Mouse (Mus musculus): ENCODE measurements around the gene Bcar3. TPM values are rescaled to one million over a fixed set of nuclear protein-coding genes. Genes with fewer than 3 reads are reported as not detected.

Bcar3 gene
- polyA plus RNA-seq, 1 experiment from 2014 or later, result 9.1 TPM

- Histone ChIP-seq H3K9me3 (no peaks in the 10 kb centered on the region), H3K9ac (no peak overlapping the region)
- WGBS, result 70% methylated on average over 8 of the region's 8 CpGs
Measured at GRCm38 (mm10) chr3:122414868-122415267, 120.9 kb downstream of the Bcar3 start.

DNA sequence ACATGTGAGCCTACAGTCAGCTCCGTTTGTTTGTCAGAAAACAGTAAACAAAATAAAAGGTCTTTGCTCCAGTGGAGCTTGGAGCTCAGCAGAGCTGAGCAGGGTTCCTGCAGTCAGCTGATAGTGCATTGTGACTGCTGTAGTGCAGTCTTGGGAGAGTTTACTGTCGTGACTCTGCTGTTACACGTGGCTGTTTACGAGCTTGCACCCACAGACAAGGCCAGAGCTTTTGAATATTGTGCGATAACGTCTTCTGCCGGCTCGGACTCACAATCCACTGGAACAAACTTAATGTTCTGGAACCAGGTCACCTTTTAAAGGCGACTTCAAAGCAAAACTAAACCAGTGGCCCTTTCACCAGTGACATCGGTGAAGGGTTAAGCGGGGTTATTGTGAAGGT lies 123.5 kb downstream of the Bcar3 start:
- H3K27me3 ChIP-seq, result peaks cover 22% of the 10 kb centered on the region
- H3K4me3 ChIP-seq, result no peak overlapping the region
- H3K4me2 ChIP-seq, result no peak overlapping the region
- peaks cover 38% of the 10 kb centered on the region for H3K4me1 ChIP-seq (replicated peaks)
- H3K9me3 ChIP-seq, result no peaks in the 10 kb centered on the region
- WGBS, result 36% methylated on average over 11 of the region's 11 CpGs
- no peak overlapping the region for H3K27ac ChIP-seq (replicated peaks)
- H3K36me3 ChIP-seq, result no peaks in the 10 kb centered on the region
- H3K9ac ChIP-seq, result no peak overlapping the region
- ATAC-seq (ENCODE audit: low read depth), result no peak

More at GRCm38 (mm10) chr3:122414868-122415267, 120.9 kb downstream of the Bcar3 start:
- Histone ChIP-seq H3K4me1 (replicated peaks) (peaks cover 21% of the 10 kb centered on the region), H3K27me3 (peaks cover 23% of the 10 kb centered on the region), H3K4me2 (no peak overlapping the region), H3K4me3 (no peak overlapping the region), H3K36me3 (no peaks in the 10 kb centered on the region), H3K27ac (replicated peaks) (no peak overlapping the region)
- ATAC-seq (ENCODE audit: low read depth), result no peak

DNA sequence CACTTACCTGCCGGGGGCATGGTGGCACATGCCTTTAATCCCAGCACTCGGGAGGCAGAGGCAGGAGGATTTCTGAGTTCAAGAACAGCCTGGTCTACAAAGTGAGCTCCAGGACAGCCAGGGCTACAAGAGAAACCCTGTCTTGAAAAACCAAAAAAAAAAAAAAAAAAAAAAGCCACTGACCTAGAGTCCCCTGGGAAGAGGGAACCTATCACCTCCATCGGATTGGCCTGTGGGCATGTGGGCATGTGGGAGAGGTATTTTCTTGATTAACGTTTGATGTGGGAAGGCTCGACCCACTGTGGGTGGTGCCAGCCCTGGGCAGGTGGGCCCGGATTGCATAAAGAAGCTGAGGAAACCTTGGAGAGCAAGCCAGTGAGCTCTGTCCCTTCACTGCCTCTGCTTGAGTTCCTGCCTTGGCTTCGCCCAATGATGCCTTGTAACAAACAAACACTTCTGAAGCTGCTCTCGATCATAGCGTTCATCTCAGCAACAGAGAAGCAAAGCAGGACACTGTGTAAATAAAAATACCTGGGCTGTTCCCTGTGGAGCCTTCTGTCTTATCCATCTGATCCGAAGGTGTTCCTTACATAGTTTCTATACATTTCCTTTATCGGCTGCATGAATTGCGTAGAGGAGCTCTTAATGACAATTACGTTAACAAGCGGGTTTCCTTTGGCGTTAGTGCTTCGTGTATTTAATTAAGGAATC lies 124.8 kb downstream of the Bcar3 start:
- ATAC-seq (ENCODE audit: low read depth), result no peak
- Histone ChIP-seq H3K9ac (peak overlapping the region; percentile 76; the same call in 1 of the 2 replicates), H3K27me3 (peaks cover 19% of the 10 kb centered on the region), H3K27ac (replicated peaks) (no peak overlapping the region), H3K9me3 (no peaks in the 10 kb centered on the region), H3K4me3 (peak overlapping the region; percentile 64), H3K4me1 (replicated peaks) (peaks cover 36% of the 10 kb centered on the region), H3K4me2 (peak overlapping the region; percentile 91), H3K36me3 (no peaks in the 10 kb centered on the region)
- 34% methylated on average over 16 of the region's 16 CpGs for WGBS

- no peaks in the 10 kb centered on the region for H3K9me3 ChIP-seq
- under 1% methylated on average over 63 of the region's 63 CpGs for WGBS
- peaks cover 19% of the 10 kb centered on the region for H3K27me3 ChIP-seq
- H3K36me3 ChIP-seq, result no peaks in the 10 kb centered on the region
- H3K27ac ChIP-seq (replicated peaks), result peak overlapping the region; percentile 71
- peak; percentile 91 for ATAC-seq (ENCODE audit: low read depth)
- peak overlapping the region; percentile 76 for H3K9ac ChIP-seq
- peak overlapping the region; percentile 64 for H3K4me3 ChIP-seq
- H3K4me1 ChIP-seq (replicated peaks), result peaks cover 26% of the 10 kb centered on the region
- peak overlapping the region; percentile 91 for H3K4me2 ChIP-seq
Measured at GRCm38 (mm10) chr3:122419610-122420409, 125.9 kb downstream of the Bcar3 start.

GRCm38 (mm10) chr3:122420410-122420774 lies 126.5 kb downstream of the Bcar3 start:
- H3K27ac ChIP-seq (replicated peaks), result peak overlapping the region; percentile 71
- peak; percentile 64 for ATAC-seq (ENCODE audit: low read depth)
- H3K4me2 ChIP-seq, result peak overlapping the region; percentile 91
- H3K36me3 ChIP-seq, result no peaks in the 10 kb centered on the region
- peaks cover 26% of the 10 kb centered on the region for H3K4me1 ChIP-seq (replicated peaks)
- 0% methylated on average over 15 of the region's 15 CpGs for WGBS
- H3K9ac ChIP-seq, result peak overlapping the region; percentile 76
- H3K4me3 ChIP-seq, result peak overlapping the region; percentile 64
- H3K27me3 ChIP-seq, result peaks cover 19% of the 10 kb centered on the region
- no peaks in the 10 kb centered on the region for H3K9me3 ChIP-seq

DNA sequence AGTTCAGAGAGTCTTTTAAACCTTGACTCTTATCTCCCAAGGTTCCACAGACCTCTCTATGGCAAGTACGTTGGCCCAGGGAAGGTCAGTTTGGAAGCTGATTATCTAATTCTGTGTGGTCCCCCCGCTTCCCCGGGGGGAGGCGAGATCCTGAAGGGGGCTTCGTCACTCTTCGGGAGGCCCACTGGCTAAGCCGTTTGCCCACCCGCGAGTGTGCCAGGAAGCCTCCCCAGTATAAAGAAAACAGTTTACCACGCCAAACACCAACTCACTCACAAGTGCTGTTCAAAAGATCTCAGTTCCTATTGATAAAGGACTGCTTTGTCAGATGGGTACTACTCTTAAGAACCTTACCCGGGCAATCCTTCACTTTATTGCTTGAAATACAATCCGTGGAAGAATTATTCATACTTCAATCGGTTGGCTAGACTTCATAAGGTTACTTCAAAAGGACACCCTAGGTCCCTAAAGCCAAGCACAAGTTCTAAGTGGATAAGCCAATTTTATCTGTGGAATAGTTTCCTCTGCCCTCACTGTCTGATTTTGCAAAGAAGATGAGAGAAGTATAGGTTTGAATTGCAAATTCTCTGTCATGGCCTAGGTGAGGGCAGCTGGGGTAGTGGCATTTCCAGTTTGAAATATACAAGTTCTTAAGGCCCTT lies 127.2 kb downstream of the Bcar3 start:
- H3K9ac ChIP-seq, result peak overlapping the region; percentile 76
- peak overlapping the region; percentile 71; the same call in 1 of the 2 replicates for H3K27ac ChIP-seq (replicated peaks)
- H3K4me2 ChIP-seq, result peak overlapping the region; percentile 91
- H3K4me3 ChIP-seq, result peak overlapping the region; percentile 64
- no peaks in the 10 kb centered on the region for H3K36me3 ChIP-seq
- H3K4me1 ChIP-seq (replicated peaks), result peaks cover 26% of the 10 kb centered on the region
- H3K9me3 ChIP-seq, result no peaks in the 10 kb centered on the region
- 7% methylated on average over 13 of the region's 13 CpGs for WGBS
- ATAC-seq (ENCODE audit: low read depth), result no peak
- H3K27me3 ChIP-seq, result peaks cover 19% of the 10 kb centered on the region

DNA sequence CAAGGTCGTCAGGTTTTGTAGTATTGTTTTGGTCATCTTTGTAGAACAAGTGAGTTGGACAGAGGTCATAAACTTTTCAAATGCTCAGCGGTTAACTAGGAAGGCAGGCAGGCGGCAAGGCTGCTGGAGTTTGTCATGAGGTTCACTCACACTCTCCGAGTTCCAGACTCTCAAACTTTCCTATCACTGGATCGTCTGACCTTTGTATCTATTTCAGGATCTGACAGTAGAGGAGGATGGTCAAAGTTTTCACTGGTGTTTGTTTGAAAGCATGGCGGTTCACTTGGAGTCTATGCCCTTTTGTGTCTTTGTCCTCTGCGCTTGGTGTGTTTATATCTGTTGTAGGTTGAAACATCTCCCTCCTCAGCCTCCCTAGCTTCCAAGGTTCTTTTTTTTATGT lies 127.9 kb downstream of the Bcar3 start:
- H3K4me3 ChIP-seq, result no peak overlapping the region

DNA sequence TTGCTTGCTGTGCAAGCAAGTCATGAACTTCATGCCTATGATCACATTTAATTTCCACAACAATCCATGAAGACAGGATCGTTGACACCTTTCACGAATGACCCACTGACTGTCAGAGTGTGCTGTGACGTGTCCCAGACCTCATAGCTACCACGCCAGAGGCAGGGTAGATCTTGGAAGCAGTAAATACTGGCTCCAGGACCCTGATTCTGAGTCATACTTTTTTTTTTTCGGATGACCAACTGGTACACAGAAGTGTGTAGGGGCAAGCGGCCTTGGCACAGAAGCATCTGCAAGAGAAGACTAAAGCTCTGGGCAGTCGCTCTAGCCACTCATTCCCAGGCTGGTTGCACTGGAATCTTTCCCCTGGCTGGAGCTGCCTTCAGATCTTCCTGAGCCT lies 128.3 kb downstream of the Bcar3 start:
- no peak for ATAC-seq (ENCODE audit: low read depth)
- no peak overlapping the region for H3K4me3 ChIP-seq
- H3K4me2 ChIP-seq, result peak overlapping the region; percentile 91; the same call in 1 of the 2 replicates
- WGBS, result 83% methylated on average over 7 of the region's 7 CpGs
- H3K9me3 ChIP-seq, result no peaks in the 10 kb centered on the region
- H3K4me1 ChIP-seq (replicated peaks), result peaks cover 26% of the 10 kb centered on the region
- no peaks in the 10 kb centered on the region for H3K36me3 ChIP-seq
- H3K27ac ChIP-seq (replicated peaks), result no peak overlapping the region
- H3K9ac ChIP-seq, result no peak overlapping the region
- H3K27me3 ChIP-seq, result peaks cover 19% of the 10 kb centered on the region

More for the DNA sequence above, 127.9 kb downstream of the Bcar3 start:
- Histone ChIP-seq H3K27me3 (peaks cover 19% of the 10 kb centered on the region), H3K9me3 (no peaks in the 10 kb centered on the region), H3K36me3 (no peaks in the 10 kb centered on the region), H3K27ac (replicated peaks) (no peak overlapping the region), H3K4me2 (peak overlapping the region; percentile 91), H3K9ac (no peak overlapping the region), H3K4me1 (replicated peaks) (peaks cover 26% of the 10 kb centered on the region)
- 52% methylated on average over 7 of the region's 7 CpGs for WGBS
- no peak for ATAC-seq (ENCODE audit: low read depth)

DNA sequence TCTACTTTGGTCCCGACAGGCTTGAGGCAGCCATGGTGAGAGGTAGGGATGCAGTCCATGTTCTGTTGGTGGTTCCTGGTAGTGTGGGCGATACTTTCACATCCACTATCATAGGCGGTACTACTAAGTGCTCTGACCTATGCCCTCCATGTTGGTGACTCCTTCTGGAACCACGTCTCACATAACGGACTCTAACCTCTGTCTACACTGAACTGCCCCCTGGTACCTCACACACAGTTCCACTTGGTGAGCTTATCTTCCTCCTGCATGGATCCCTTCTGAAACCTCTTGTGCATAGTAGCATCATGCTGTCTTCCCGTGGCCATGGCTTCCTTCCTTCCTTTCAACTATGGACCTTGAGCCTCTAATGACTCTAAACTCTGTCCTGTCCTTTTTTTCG lies 129.7 kb downstream of the Bcar3 start:
- Histone ChIP-seq H3K9me3 (no peaks in the 10 kb centered on the region), H3K27ac (replicated peaks) (no peak overlapping the region), H3K4me2 (no peak overlapping the region), H3K36me3 (no peaks in the 10 kb centered on the region), H3K4me1 (replicated peaks) (peaks cover 26% of the 10 kb centered on the region), H3K27me3 (peaks cover 8% of the 10 kb centered on the region), H3K9ac (no peak overlapping the region), H3K4me3 (no peak overlapping the region)
- no peak for ATAC-seq (ENCODE audit: low read depth)
- WGBS, result 90% methylated on average over 7 of the region's 7 CpGs

DNA sequence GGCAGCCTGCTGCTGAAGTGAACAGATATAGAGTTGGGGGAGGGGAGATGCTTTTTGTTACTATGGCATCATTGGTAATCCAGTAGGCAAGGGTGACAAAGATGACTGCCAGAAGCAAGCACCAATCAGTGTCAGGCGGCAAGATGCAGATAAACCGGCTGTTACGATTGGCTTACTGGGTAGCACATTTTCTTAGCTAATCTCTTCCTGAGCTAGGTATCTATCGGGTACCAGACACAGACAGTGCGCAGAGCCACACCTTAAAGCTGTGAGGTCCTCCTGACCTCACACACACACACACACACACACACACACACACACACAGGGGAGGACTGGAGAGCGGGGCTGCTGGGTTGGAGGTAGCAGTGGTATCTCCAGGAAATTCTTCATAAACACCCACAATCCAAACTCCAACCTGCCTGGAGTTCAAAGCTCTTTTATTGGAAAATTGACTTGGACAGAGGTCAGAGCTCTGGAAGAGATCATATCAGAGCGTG lies 134.4 kb downstream of the Bcar3 start:
- Histone ChIP-seq H3K9me3 (no peaks in the 10 kb centered on the region), H3K9ac (no peak overlapping the region), H3K4me1 (replicated peaks) (0 out of 2 replicates have a peak, but pooled peaks cover 7% of the 10 kb centered on the region), H3K4me2 (no peak overlapping the region), H3K27me3 (no peaks in the 10 kb centered on the region), H3K36me3 (no peaks in the 10 kb centered on the region), H3K27ac (replicated peaks) (no peak overlapping the region), H3K4me3 (no peak overlapping the region)
- ATAC-seq (ENCODE audit: low read depth), result no peak
- WGBS, result 90% methylated on average over 7 of the region's 7 CpGs

DNA sequence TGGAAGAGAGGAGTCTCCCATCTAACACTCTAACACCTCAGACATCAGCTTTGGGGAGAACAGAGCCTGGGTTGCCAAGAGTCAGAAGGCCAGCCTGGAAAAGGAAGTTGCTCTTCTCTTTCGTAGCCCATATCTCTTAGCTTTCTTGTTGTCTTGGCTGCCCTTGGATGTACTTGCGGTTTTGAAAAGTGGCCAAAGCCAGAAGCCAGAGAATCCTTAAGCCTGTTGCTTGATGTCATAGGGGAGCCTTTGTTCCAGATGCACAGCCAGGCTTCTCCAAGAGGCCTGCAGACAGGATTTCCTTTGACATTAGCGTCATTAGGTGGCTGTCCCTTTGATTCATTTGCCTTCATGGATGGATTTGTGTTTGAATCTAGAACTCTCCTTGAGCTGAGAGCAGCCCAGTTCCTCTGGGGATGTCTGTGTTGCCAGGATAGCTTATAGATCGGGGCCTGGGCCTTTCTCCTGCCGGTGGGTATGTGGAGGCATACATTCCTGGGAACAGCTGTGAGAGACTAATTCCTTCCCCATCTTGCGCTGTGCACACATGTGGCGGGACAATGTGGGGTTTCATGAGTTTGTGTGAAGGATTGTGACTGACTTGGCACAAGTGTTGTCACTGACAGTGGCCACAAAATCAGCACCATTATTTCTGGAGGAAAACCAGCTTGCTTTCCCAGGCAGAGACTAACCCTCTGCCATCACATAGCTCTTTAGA lies 137.0 kb downstream of the Bcar3 start:
- 82% methylated on average over 7 of the region's 7 CpGs for WGBS
- H3K27ac ChIP-seq (replicated peaks), result no peak overlapping the region
- H3K36me3 ChIP-seq, result no peaks in the 10 kb centered on the region
- no peaks in the 10 kb centered on the region for H3K27me3 ChIP-seq
- H3K4me1 ChIP-seq (replicated peaks), result 0 out of 2 replicates have a peak, but pooled peaks cover 8% of the 10 kb centered on the region
- no peak overlapping the region for H3K9ac ChIP-seq
- no peak overlapping the region for H3K4me2 ChIP-seq
- no peaks in the 10 kb centered on the region for H3K9me3 ChIP-seq
- ATAC-seq (ENCODE audit: low read depth), result no peak
- H3K4me3 ChIP-seq, result no peak overlapping the region

Data from neural tube, embryonic 13.5 days (tissue).